Comparison of ENCODE assay signal across 18 mouse cellular contexts in genomic region chr1:180426405-180426804, GRCm38 (mm10). TPM values are rescaled to one million over a fixed set of nuclear protein-coding genes. Genes with fewer than 3 reads are reported as not detected.
"Had no signal": no experiment of that assay in that cellular context is flagged by ENCODE, and none has a peak within 500 bp of the region (broad histone marks: within the 10 kb centered on the region; RNA-seq: fewer than 3 reads in every experiment).

No protein-coding gene starts in this region.

- DNase-seq: liver, postnatal 0 days; lung, adult 2 months; lung, postnatal 14 days; lung, postnatal 36 days; midbrain, embryonic 14.5 days; right cerebral cortex, postnatal 14 days; thymus, adult 18-20 months; thymus, postnatal 14 days; thymus, postnatal 36 days had no signal

- H3K9me3 ChIP-seq: liver, embryonic 15.5 days; lung, embryonic 15.5 days; midbrain, embryonic 10.5 days; midbrain, embryonic 12.5 days; neural tube, embryonic 12.5 days had no signal

- H3K36me3 ChIP-seq: liver, embryonic 15.5 days; lung, embryonic 15.5 days; midbrain, embryonic 10.5 days; midbrain, embryonic 12.5 days; neural tube, embryonic 12.5 days had no signal

- H3K27ac ChIP-seq: liver, embryonic 15.5 days; lung, embryonic 15.5 days; midbrain, embryonic 10.5 days; midbrain, embryonic 12.5 days; neural tube, embryonic 12.5 days had no signal

- H3K4me3 ChIP-seq: liver, embryonic 15.5 days; lung, embryonic 15.5 days; midbrain, embryonic 10.5 days; midbrain, embryonic 12.5 days; myocyte; neural tube, embryonic 12.5 days had no signal

- H3K27me3 ChIP-seq: lung, embryonic 15.5 days; midbrain, embryonic 12.5 days; neural tube, embryonic 12.5 days had no signal

- ATAC-seq: liver, postnatal 0 days; lung, postnatal 0 days; midbrain, embryonic 16.5 days had no signal

RNA-seq across cellular contexts. Expression of gene Stum, which starts 56.9 kb away (rescaled TPM):
- total RNA-seq: megakaryocyte-erythroid progenitor cell, adult 5-6 weeks had no signal
